Mouse (Mus musculus) CH12.LX (cell line): ENCODE measurements at regions not wholly inside any gene's neighbourhood (a gene's known extent, or its start where the extent isn't known, plus 50 kb on each side); places are given as distances from the start of the nearest gene placed in this dataset.
A peak's percentile ranks its signal among the peaks of the same experiment; 100 is the strongest.

ENCODE experiments used
- DNase-seq: peaks from one replicate; pipeline ENCODE4 v3.0.0-alpha.2; 2013; ENCODE audit errors: extremely low read depth
- H3K27ac ChIP-seq: 2 replicates; pipeline ENCODE4 v1.5.1; 2012; ENCODE audit warnings: low read depth, mild to moderate bottlenecking, control low read depth, moderate library complexity; ENCODE audit not compliant: insufficient read depth
- H3K27me3 ChIP-seq: replicated peaks from 2 replicates; pipeline ENCODE3; 2012; ENCODE audit warnings: inconsistent platforms
- H3K36me3 ChIP-seq, 2 experiments: replicated peaks in 1 of 2; 2 replicates each; pipeline versions ENCODE3 to v1.6.1; 2012; ENCODE audit warnings: inconsistent platforms in 1 of 2, low read length in 1 of 2, mild to moderate bottlenecking in 1 of 2, mixed read lengths in 1 of 2, moderate library complexity in 1 of 2; ENCODE audit not compliant: control insufficient read depth in 1 of 2, insufficient read depth in 1 of 2
- H3K4me1 ChIP-seq, 2 experiments: 2 replicates each; pipeline ENCODE4 v1.6.1; 2012; ENCODE audit warnings: inconsistent platforms in 1 of 2, moderate library complexity in 1 of 2; ENCODE audit not compliant: insufficient read depth in 2 of 2, control insufficient read depth in 1 of 2
- H3K4me2 ChIP-seq: 2 replicates; pipeline ENCODE4 v1.6.1; 2012; ENCODE audit warnings: low read depth, mild to moderate bottlenecking, control low read depth; ENCODE audit not compliant: poor library complexity, insufficient read depth, severe bottlenecking
- H3K4me3 ChIP-seq, 3 experiments: fragments of 150-350 bp in 1 of 3; sonication (generic) in 1 of 3; replicated peaks in 1 of 3; 2 replicates each; pipeline versions ENCODE3 to v1.5.1; 2011 to 2012; ENCODE audit warnings: low read depth in 2 of 3, low read length in 2 of 3, mild to moderate bottlenecking in 2 of 3, moderate library complexity in 2 of 3, control low read depth in 1 of 3, improper control_type of control experiment in 1 of 3, inconsistent platforms in 1 of 3, mixed read lengths in 1 of 3; ENCODE audit not compliant: poor library complexity in 1 of 3
- H3K79me2 ChIP-seq: replicated peaks from 2 replicates; pipeline ENCODE4 v1.6.1; 2012; ENCODE audit warnings: mild to moderate bottlenecking, moderate library complexity; ENCODE audit not compliant: control insufficient read depth, poor library complexity, insufficient read depth, severe bottlenecking; ENCODE audit errors: extremely low read depth
- H3K9ac ChIP-seq: 2 replicates; pipeline ENCODE4 v1.6.1; 2012; ENCODE audit warnings: low read depth, mild to moderate bottlenecking, control low read depth, moderate library complexity; ENCODE audit not compliant: insufficient read depth
- H3K9me3 ChIP-seq: replicated peaks from 2 replicates; pipeline ENCODE3; 2012; ENCODE audit warnings: low read length, inconsistent platforms, mixed read lengths
- CHD1 ChIP-seq: IDR thresholded peaks from 2 replicates; pipeline ENCODE4 v1.6.1; 2012; ENCODE audit warnings: low read depth, low read length, improper control_type of control experiment, inconsistent platforms
- CTCF ChIP-seq, 2 experiments: IDR thresholded peaks in 1 of 2; conservative IDR thresholded peaks in 1 of 2; 2 replicates each; pipeline ENCODE4 v1.5.1; 2011 to 2012; ENCODE audit warnings: low read depth in 2 of 2, low read length in 2 of 2, improper control_type of control experiment in 1 of 2, inconsistent platforms in 1 of 2, mild to moderate bottlenecking in 1 of 2, moderate library complexity in 1 of 2
- E2F4 ChIP-seq: IDR thresholded peaks from 2 replicates; pipeline ENCODE4 v1.6.1; 2011; ENCODE audit warnings: low read depth, low read length, improper control_type of control experiment; ENCODE audit not compliant: insufficient replicate concordance
- ELF1 ChIP-seq: IDR thresholded peaks from 2 replicates; pipeline ENCODE4 v1.6.1; 2014; ENCODE audit warnings: low read depth, mild to moderate bottlenecking, inconsistent platforms, low read length, improper control_type of control experiment
- EP300 ChIP-seq: IDR thresholded peaks from 2 replicates; pipeline ENCODE4 v1.6.1; 2011; ENCODE audit warnings: low read length, improper control_type of control experiment
- ETS1 ChIP-seq: conservative IDR thresholded peaks from 2 replicates; pipeline ENCODE4 v1.6.1; 2012; ENCODE audit warnings: low read depth, mild to moderate bottlenecking, inconsistent platforms, low read length, improper control_type of control experiment, moderate library complexity
- HCFC1 ChIP-seq: IDR thresholded peaks from 2 replicates; pipeline ENCODE4 v1.6.1; 2012; ENCODE audit warnings: low read depth, mild to moderate bottlenecking, inconsistent platforms, low read length, improper control_type of control experiment
- JUND ChIP-seq: conservative IDR thresholded peaks from 2 replicates; pipeline ENCODE4 v1.6.1; 2011; ENCODE audit warnings: low read depth, low read length, improper control_type of control experiment
- KAT2A ChIP-seq: IDR thresholded peaks from 2 replicates; pipeline ENCODE4 v1.6.1; 2012; ENCODE audit warnings: low read length, improper control_type of control experiment, inconsistent platforms; ENCODE audit not compliant: insufficient replicate concordance
- MAZ ChIP-seq: IDR thresholded peaks from 2 replicates; pipeline ENCODE4 v1.6.1; 2012; ENCODE audit warnings: low read depth, mild to moderate bottlenecking, inconsistent platforms, low read length, improper control_type of control experiment, moderate library complexity
- NELFE ChIP-seq: IDR thresholded peaks from 2 replicates; pipeline ENCODE4 v1.6.1; 2011; ENCODE audit warnings: low read depth, low read length, improper control_type of control experiment
- NRF1 ChIP-seq: IDR thresholded peaks from 2 replicates; pipeline ENCODE4 v1.6.1; 2014; ENCODE audit warnings: low read depth, mild to moderate bottlenecking, inconsistent platforms, low read length, improper control_type of control experiment, moderate library complexity
- POLR2A ChIP-seq: IDR thresholded peaks from 2 replicates; pipeline ENCODE4 v1.6.1; 2011; ENCODE audit warnings: low read depth, mild to moderate bottlenecking, improper control_type of control experiment, low read length
- POLR2AphosphoS2 ChIP-seq: IDR thresholded peaks from 2 replicates; pipeline ENCODE4 v1.6.1; 2011; ENCODE audit warnings: low read depth, low read length, improper control_type of control experiment
- RAD21 ChIP-seq: IDR thresholded peaks from 2 replicates; pipeline ENCODE4 v1.6.1; 2011; ENCODE audit warnings: low read depth, mild to moderate bottlenecking, low read length, improper control_type of control experiment, moderate library complexity
- SIN3A ChIP-seq: IDR thresholded peaks from 2 replicates; pipeline ENCODE4 v1.6.1; 2012; ENCODE audit warnings: low read length, improper control_type of control experiment, inconsistent platforms
- ZC3H11A ChIP-seq: IDR thresholded peaks from 2 replicates; pipeline ENCODE4 v1.6.1; 2012; ENCODE audit warnings: low read depth, mild to moderate bottlenecking, inconsistent platforms, low read length, improper control_type of control experiment
- ZKSCAN1 ChIP-seq: IDR thresholded peaks from 2 replicates; pipeline ENCODE4 v1.6.1; 2012; ENCODE audit warnings: low read depth, inconsistent platforms, low read length, improper control_type of control experiment, borderline replicate concordance
- dilution Hi-C: fragments of 300-500 bp; cut with MboI; formaldehyde crosslinking; loops from 2 replicates; pipeline ENCODE4 v1.14.3; 2020; ENCODE audit warnings: low sequenced_read_pairs; ENCODE audit not compliant: extremely low pct_unique_long_range_greater_than_20kb, extremely low pct_ligation_motif_present
- in situ Hi-C: fragments of 300-500 bp; cut with MboI; formaldehyde crosslinking; loops from 3 replicates; pipeline ENCODE4 v1.14.3; 2019; ENCODE audit warnings: low sequenced_read_pairs, low pct_ligation_motif_present, low pct_unique_long_range_greater_than_20kb, mixed read lengths

- no peak overlapping the region for H3K4me2 ChIP-seq
- H3K9ac ChIP-seq, result no peak overlapping the region
- TF ChIP-seq POLR2AphosphoS2, result no peak
- TF ChIP-seq RAD21, result peak; percentile 3
- H3K27ac ChIP-seq, result no peak overlapping the region
- no peak overlapping the region for H3K4me3 ChIP-seq
- no peaks in the 10 kb centered on the region for H3K36me3 ChIP-seq
- H3K4me1 ChIP-seq, result peaks cover 3 to 11% of the 10 kb centered on the region in 2 experiments
- H3K9me3 ChIP-seq, result no peaks in the 10 kb centered on the region
- dilution Hi-C loops (no loop called here), in situ Hi-C loops (no loop called here)
- no peaks in the 10 kb centered on the region for H3K79me2 ChIP-seq
- no peak for DNase-seq
- H3K27me3 ChIP-seq, result no peaks in the 10 kb centered on the region
Observed at GRCm38 (mm10) chr12:77031448-77031847, 69.4 kb upstream of the Max start.

- Histone ChIP-seq H3K79me2 (no peaks in the 10 kb centered on the region), H3K4me2 (no peak overlapping the region), H3K27ac (no peak overlapping the region)
- dilution Hi-C loops, result no loop called here
- no peak for TF ChIP-seq SIN3A
- TF ChIP-seq POLR2A, result no peak
- TF ChIP-seq MAZ, result no peak
- TF ChIP-seq ETS1, result no peak
- no peak for TF ChIP-seq E2F4
- TF ChIP-seq JUND, result no peak
- no peak for TF ChIP-seq HCFC1
- TF ChIP-seq ZKSCAN1, result no peak
- TF ChIP-seq ELF1, result no peak
- no peak for TF ChIP-seq ZC3H11A
- TF ChIP-seq NELFE, result no peak
- TF ChIP-seq POLR2AphosphoS2, result no peak
- no peak for TF ChIP-seq NRF1
- TF ChIP-seq EP300, result no peak
- no peak for TF ChIP-seq CHD1
- TF ChIP-seq CTCF (conservative IDR thresholded peaks at IDR 0.05 in 1 of 2, IDR thresholded peaks at IDR 0.05 in 1 of 2; ENCODE audit: low read depth in 2 of 2, low read length in 2 of 2), result no peak
- no peak for TF ChIP-seq KAT2A
- TF ChIP-seq, all 38 proteins: peak for 0
- H3K36me3 ChIP-seq, result no peaks in the 10 kb centered on the region
- in situ Hi-C loops, result no loop called here
- H3K9me3 ChIP-seq, result no peaks in the 10 kb centered on the region
- H3K4me1 ChIP-seq, result no peaks in the 10 kb centered on the region
- DNase-seq, result no peak
- no peaks in the 10 kb centered on the region for H3K27me3 ChIP-seq
- H3K9ac ChIP-seq, result no peak overlapping the region
- H3K4me3 ChIP-seq, result no peak overlapping the region
Observed at GRCm38 (mm10) chr12:77025431-77025879, 63.5 kb upstream of the Max start.
